Comparison of ENCODE assay signal across 8 mouse cellular contexts in genomic region chr9:20545151-20545550, GRCm38 (mm10). TPM values are rescaled to one million over a fixed set of nuclear protein-coding genes. Genes with fewer than 3 reads are reported as not detected.
DNase-seq lines count a peak whose midpoint lies in the region; ATAC-seq and TF ChIP-seq lines count a peak whose summit lies in the region.

No protein-coding gene starts in this region.

- peak; percentile 37 for DNase-seq in layer of hippocampus, adult 9-10 months (ENCODE audit: low spot score)
- no peak for DNase-seq in layer of hippocampus, adult 9-11 months
- DNase-seq in kidney, postnatal 0 days (ENCODE audit: low spot score): peak; percentile 89
- DNase-seq in thymus, postnatal 25 days: no peak
- no peak for DNase-seq in thymus, postnatal 4 days

- H3K4me2 ChIP-seq in heart, embryonic 13.5 days: peak overlapping the region; percentile 78
- H3K4me2 ChIP-seq in kidney, postnatal 0 days (ENCODE audit: low read length): peak overlapping the region; percentile 61

- peaks cover 18% of the 10 kb centered on the region; the same call in 1 of the 2 replicates for H3K27me3 ChIP-seq in heart, embryonic 13.5 days (replicated peaks)
- H3K27me3 ChIP-seq in kidney, postnatal 0 days (ENCODE audit: insufficient read depth, low read length): no peaks in the 10 kb centered on the region
- peaks cover 13% of the 10 kb centered on the region for H3K27me3 ChIP-seq in megakaryocyte, embryonic 14.5 days (replicated peaks)

- WGBS in heart, embryonic 13.5 days: 13% methylated on average over 8 of the region's 8 CpGs
- WGBS in kidney, postnatal 0 days: 18% methylated on average over 8 of the region's 8 CpGs

- ATAC-seq in common myeloid progenitor, adult 5-6 weeks (replicated peaks; ENCODE audit: low read depth, poor library complexity, severe bottlenecking): peak; percentile 58
- ATAC-seq in heart, embryonic 13.5 days (ENCODE audit: extremely low read depth, insufficient number of reproducible peaks, low FRiP score, low TSS enrichment): no peak
- ATAC-seq in kidney, postnatal 0 days (replicated peaks; ENCODE audit: low FRiP score, low read depth): no peak; the same call in 1 of the 2 replicates

- H3K27ac ChIP-seq in heart, embryonic 13.5 days (replicated peaks): peak overlapping the region; percentile 77
- H3K27ac ChIP-seq in kidney, postnatal 0 days: peak overlapping the region; percentile 79; the same call in 1 of the 2 replicates

- no peaks in the 10 kb centered on the region for H3K36me3 ChIP-seq in heart, embryonic 13.5 days
- no peaks in the 10 kb centered on the region for H3K36me3 ChIP-seq in kidney, postnatal 0 days (ENCODE audit: insufficient read depth, low read length)
- no peaks in the 10 kb centered on the region for H3K36me3 ChIP-seq in megakaryocyte, embryonic 14.5 days (replicated peaks; ENCODE audit: low read length)

- H3K4me1 ChIP-seq in heart, embryonic 13.5 days: no peaks in the 10 kb centered on the region
- H3K4me1 ChIP-seq in kidney, postnatal 0 days (replicated peaks; ENCODE audit: insufficient read depth, low read length): 0 out of 2 replicates have a peak, but pooled peaks cover 3% of the 10 kb centered on the region
- peaks cover 11% of the 10 kb centered on the region; the same call in 1 of the 2 replicates for H3K4me1 ChIP-seq in megakaryocyte, embryonic 14.5 days

- peak overlapping the region; percentile 78 for H3K9ac ChIP-seq in heart, embryonic 13.5 days
- H3K9ac ChIP-seq in kidney, postnatal 0 days (ENCODE audit: low read depth, low read length): peak overlapping the region; percentile 50

- no peaks in the 10 kb centered on the region for H3K9me3 ChIP-seq in heart, embryonic 13.5 days
- H3K9me3 ChIP-seq in kidney, postnatal 0 days (replicated peaks; ENCODE audit: low read length): no peaks in the 10 kb centered on the region
- peaks cover 10% of the 10 kb centered on the region; the same call in 1 of the 2 replicates for H3K9me3 ChIP-seq in megakaryocyte, embryonic 14.5 days

- peak; percentile 81 for TF ChIP-seq CTCF in kidney, postnatal 0 days (IDR thresholded peaks at IDR 0.05; ENCODE audit: low read depth)

- H3K4me3 ChIP-seq in heart, embryonic 13.5 days: peak overlapping the region; percentile 56
- peak overlapping the region; percentile 34 for H3K4me3 ChIP-seq in kidney, postnatal 0 days (replicated peaks; ENCODE audit: low read depth, low read length)
- H3K4me3 ChIP-seq in megakaryocyte, embryonic 14.5 days (replicated peaks): peak overlapping the region; percentile 88

RNA-seq across cellular contexts. Expression of gene Zfp266, which starts 23.9 kb away (rescaled TPM):
- 61.9 and 81.3 TPM in 2 replicates for total RNA-seq in common myeloid progenitor, adult 5-6 weeks (2017)
- 46.1 and 49.7 TPM in 2 replicates for polyA plus RNA-seq in heart, embryonic 13.5 days (2015; fragmentation: Nextera tagmentation; extraction: Ambion mirVana)
- polyA plus RNA-seq in kidney, postnatal 0 days (2015; fragmentation: Nextera tagmentation; extraction: Ambion mirVana): 58.0 and 63.0 TPM in 2 replicates
- 0.26 and 0.56 TPM in 2 replicates for polyA plus RNA-seq in megakaryocyte, embryonic 14.5 days (2012; ENCODE audit: insufficient read depth, low replicate concordance)

RNA-seq across cellular contexts. Expression of gene Zfp846, which starts 35.9 kb away (rescaled TPM):
- 5.2 and 8.8 TPM in 2 replicates for total RNA-seq in common myeloid progenitor, adult 5-6 weeks (2017)
- polyA plus RNA-seq in heart, embryonic 13.5 days (2015; fragmentation: Nextera tagmentation; extraction: Ambion mirVana): 9.8 and 10.6 TPM in 2 replicates
- 10.0 and 12.3 TPM in 2 replicates for polyA plus RNA-seq in kidney, postnatal 0 days (2015; fragmentation: Nextera tagmentation; extraction: Ambion mirVana)
- polyA plus RNA-seq in megakaryocyte, embryonic 14.5 days (2012; ENCODE audit: insufficient read depth, low replicate concordance): 1.6 TPM in 1 of 2 replicates, not detected in the other

RNA-seq across cellular contexts. Expression of gene Zfp426, which starts 52.6 kb away (rescaled TPM):
- total RNA-seq in common myeloid progenitor, adult 5-6 weeks (2017): 22.2 and 25.2 TPM in 2 replicates
- polyA plus RNA-seq in heart, embryonic 13.5 days (2015; fragmentation: Nextera tagmentation; extraction: Ambion mirVana): 11.8 and 12.4 TPM in 2 replicates
- polyA plus RNA-seq in kidney, postnatal 0 days (2015; fragmentation: Nextera tagmentation; extraction: Ambion mirVana): 18.2 and 19.3 TPM in 2 replicates
- polyA plus RNA-seq in megakaryocyte, embryonic 14.5 days (2012; ENCODE audit: insufficient read depth, low replicate concordance): 0.37 and 1.2 TPM in 2 replicates

Comparison
In these comparisons a context has a peak if more than half of its experiments do, and no peak if none do; other contexts are left out.
1. DNase-seq: peak in layer of hippocampus, adult 9-10 months (single experiment) and kidney, postnatal 0 days (single experiment); none in layer of hippocampus, adult 9-11 months (single experiment), thymus, postnatal 25 days (single experiment) and thymus, postnatal 4 days (single experiment).
2. H3K4me3 ChIP-seq: peak in every context shown above with its lines; median percentile 88 in megakaryocyte, embryonic 14.5 days; 56 in heart, embryonic 13.5 days; 34 in kidney, postnatal 0 days.
3. RNA of gene Zfp266, which starts 23.9 kb away (polyA plus RNA-seq): 58.0 to 63.0 TPM in kidney, postnatal 0 days and 46.1 to 49.7 TPM in heart, embryonic 13.5 days; 0.26 to 0.56 TPM in megakaryocyte, embryonic 14.5 days; every median in the first group is over 10 times any median in the second.